Mouse (Mus musculus) intestine, embryonic 16.5 days (tissue): ENCODE data around the gene Dennd2a. TPM values are rescaled to one million over a fixed set of nuclear protein-coding genes. Genes with fewer than 3 reads are reported as not detected.
"Not testable (repeated sequence)": the region's sequence is repeated elsewhere in the genome, so short reads cannot be mapped to it uniquely, and the experiment has no call there.

Experiments used
- ATAC-seq: fragments of 200-750 bp; cut with Nextera tagmentation; 2 replicates; pipeline ENCODE4 v1.8.0; 2017; ENCODE audit warnings: moderate TSS enrichment, moderate library complexity
- H3K27ac ChIP-seq: fragments of 300-500 bp; sonication (generic); 2 replicates; pipeline ENCODE4 v1.5.1; 2014; ENCODE audit warnings: mild to moderate bottlenecking, low read length
- H3K27me3 ChIP-seq: fragments of 300-500 bp; sonication (generic); replicated peaks from 2 replicates; pipeline ENCODE4 v1.6.1; 2014; ENCODE audit warnings: low read length, control low read depth, mixed read lengths; ENCODE audit not compliant: control insufficient read depth, insufficient read depth
- H3K36me3 ChIP-seq: fragments of 300-500 bp; sonication (generic); 2 replicates; pipeline ENCODE4 v1.6.1; 2014; ENCODE audit warnings: low read length, control low read depth; ENCODE audit not compliant: control insufficient read depth, insufficient read depth
- H3K4me1 ChIP-seq: fragments of 300-500 bp; sonication (generic); 2 replicates; pipeline ENCODE4 v1.6.1; 2014; ENCODE audit warnings: low read length, control low read depth, mixed read lengths; ENCODE audit not compliant: control insufficient read depth, insufficient read depth
- H3K4me2 ChIP-seq: fragments of 300-500 bp; sonication (generic); 2 replicates; pipeline ENCODE4 v1.6.1; 2014; ENCODE audit warnings: low read depth, low read length, control low read depth
- H3K4me3 ChIP-seq: fragments of 300-500 bp; sonication (generic); 2 replicates; pipeline ENCODE4 v1.5.1; 2014; ENCODE audit warnings: mild to moderate bottlenecking, low read length
- H3K9ac ChIP-seq: fragments of 300-500 bp; sonication (generic); 2 replicates; pipeline ENCODE4 v1.6.1; 2014; ENCODE audit warnings: low read depth, low read length
- H3K9me3 ChIP-seq: fragments of 300-500 bp; sonication (generic); 2 replicates; pipeline ENCODE4 v1.6.1; 2016; ENCODE audit warnings: low read length, control low read depth; ENCODE audit not compliant: control insufficient read depth
- WGBS: fragments of 180-500 bp; shearing (Covaris S2); extraction: QIAGEN DNeasy Blood & Tissue Kit; methylation state at CpG from one replicate; pipeline ENCODE4 v1.1.7; 2014; 5-methylcytosine and 5-hydroxymethylcytosine counted together
- polyA plus RNA-seq: library from polyadenylated mRNA; unstranded; fragments of >200 nt; fragmentation: Nextera tagmentation; extraction: Ambion mirVana; gene quantifications from 2 replicates; pipeline ENCODE4 v1.2.1, GENCODE M21; 2015

Gene Dennd2a
- polyA plus RNA-seq, 1 experiment from 2014 or later = 6.5 TPM

- WGBS = 69% methylated on average over 3 of the region's 3 CpGs
- no peak overlapping the region for H3K9ac ChIP-seq
- ATAC-seq = no peak
- H3K4me2 ChIP-seq = no peak overlapping the region
- H3K9me3 ChIP-seq = no peaks in the 10 kb centered on the region
- H3K36me3 ChIP-seq = no peaks in the 10 kb centered on the region
- no peak overlapping the region for H3K4me3 ChIP-seq
- H3K4me1 ChIP-seq = peaks cover 11% of the 10 kb centered on the region
- H3K27me3 ChIP-seq = no peaks in the 10 kb centered on the region
- H3K27ac ChIP-seq = no peak overlapping the region
Measured at GRCm38 (mm10) chr6:39451033-39451432, 106.6 kb downstream of the Dennd2a start.

DNA sequence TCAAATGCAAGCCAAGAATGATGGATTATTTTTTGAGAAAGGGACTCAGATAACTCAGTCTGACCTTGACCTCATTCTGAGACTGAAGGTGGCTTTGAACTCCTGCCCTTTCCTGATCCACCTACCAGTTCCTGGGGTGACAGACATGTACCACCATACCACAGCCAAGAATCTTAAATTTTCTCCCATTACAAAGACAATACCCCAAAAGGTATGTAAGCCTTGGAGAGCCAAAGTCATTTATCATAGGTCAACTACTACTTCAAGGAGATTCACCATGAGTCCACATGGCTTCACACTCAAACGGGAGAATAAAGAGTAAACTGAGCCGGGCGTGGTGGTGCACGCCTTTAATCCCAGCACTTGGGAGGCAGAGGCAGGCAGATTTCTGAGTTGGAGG, 107.1 kb downstream of the Dennd2a start:
- H3K4me2 ChIP-seq = no peak overlapping the region
- no peak overlapping the region for H3K27ac ChIP-seq
- H3K36me3 ChIP-seq = no peaks in the 10 kb centered on the region
- no peaks in the 10 kb centered on the region for H3K9me3 ChIP-seq
- H3K4me3 ChIP-seq = no peak overlapping the region
- no peaks in the 10 kb centered on the region for H3K27me3 ChIP-seq
- H3K9ac ChIP-seq = no peak overlapping the region
- peaks cover 7% of the 10 kb centered on the region for H3K4me1 ChIP-seq
- 87% methylated on average over 4 of the region's 4 CpGs for WGBS
- ATAC-seq = no peak

DNA sequence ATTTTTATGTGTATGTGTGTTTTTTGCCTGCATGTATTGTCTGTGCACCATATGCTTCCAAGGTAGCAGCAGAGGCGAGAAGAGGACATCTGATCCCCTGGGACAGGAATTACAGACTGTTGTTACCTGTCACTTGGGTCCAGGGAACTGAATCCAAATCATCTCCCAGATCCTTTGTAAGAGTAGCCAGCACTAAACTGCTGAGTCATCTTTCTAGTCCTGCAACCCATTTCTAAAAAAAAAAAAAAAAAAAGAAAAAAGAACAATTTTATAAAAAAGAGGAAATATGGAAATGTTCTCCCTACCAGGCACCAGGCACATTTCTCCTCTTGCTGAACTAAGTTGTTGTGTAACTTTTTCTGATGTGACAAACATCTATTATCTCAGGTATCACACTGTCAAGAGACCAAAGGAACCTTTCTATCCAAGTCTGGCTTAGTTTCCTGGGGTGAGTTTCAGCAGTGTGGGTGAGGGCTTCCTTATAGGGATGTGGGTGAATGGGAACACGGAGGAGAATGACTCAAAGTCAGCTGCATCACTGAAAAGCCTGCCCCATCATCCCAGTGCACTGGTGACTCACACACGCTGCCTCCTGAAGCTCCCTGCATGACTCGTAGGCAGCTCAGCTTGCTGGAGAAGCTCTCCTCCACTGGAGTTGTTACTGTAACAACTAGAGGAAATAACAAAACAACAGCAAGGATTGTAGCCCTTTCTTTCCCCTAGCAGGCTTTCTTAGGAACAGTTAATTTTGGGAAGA, 110.1 kb downstream of the Dennd2a start:
- H3K36me3 ChIP-seq = no peaks in the 10 kb centered on the region
- H3K27ac ChIP-seq = no peak overlapping the region
- H3K4me1 ChIP-seq = no peaks in the 10 kb centered on the region
- H3K9ac ChIP-seq = no peak overlapping the region
- H3K4me2 ChIP-seq = no peak overlapping the region
- 50% methylated on average over 4 of the region's 4 CpGs for WGBS
- no peak overlapping the region for H3K4me3 ChIP-seq
- ATAC-seq = no peak
- H3K9me3 ChIP-seq = no peaks in the 10 kb centered on the region
- no peaks in the 10 kb centered on the region for H3K27me3 ChIP-seq

- H3K4me1 ChIP-seq = no peaks in the 10 kb centered on the region
- H3K4me3 ChIP-seq = no peak overlapping the region
- no peak overlapping the region for H3K27ac ChIP-seq
- no peak overlapping the region for H3K9ac ChIP-seq
- 21% methylated on average over 19 of the region's 19 CpGs for WGBS
- no peaks in the 10 kb centered on the region for H3K9me3 ChIP-seq
- H3K27me3 ChIP-seq = no peaks in the 10 kb centered on the region
- no peak for ATAC-seq
- no peaks in the 10 kb centered on the region for H3K36me3 ChIP-seq
- no peak overlapping the region for H3K4me2 ChIP-seq
Measured at GRCm38 (mm10) chr6:39445801-39446572, 111.7 kb downstream of the Dennd2a start.

GRCm38 (mm10) chr6:39442786-39443287, 114.8 kb downstream of the Dennd2a start:
- no peak overlapping the region for H3K4me2 ChIP-seq
- no peak overlapping the region for H3K9ac ChIP-seq
- H3K9me3 ChIP-seq = no peaks in the 10 kb centered on the region
- H3K4me1 ChIP-seq = no peaks in the 10 kb centered on the region
- no peak for ATAC-seq
- H3K27me3 ChIP-seq = no peaks in the 10 kb centered on the region
- H3K36me3 ChIP-seq = no peaks in the 10 kb centered on the region
- no peak overlapping the region for H3K4me3 ChIP-seq
- no peak overlapping the region for H3K27ac ChIP-seq

GRCm38 (mm10) chr6:39440207-39440606, 117.5 kb downstream of the Dennd2a start:
- Histone ChIP-seq H3K4me3 (no peak overlapping the region), H3K36me3 (no peaks in the 10 kb centered on the region), H3K9me3 (no peaks in the 10 kb centered on the region), H3K4me1 (no peaks in the 10 kb centered on the region; the same call in 1 of the 2 replicates), H3K27me3 (no peaks in the 10 kb centered on the region), H3K9ac (no peak overlapping the region), H3K27ac (no peak overlapping the region), H3K4me2 (no peak overlapping the region)
- ATAC-seq = no peak

DNA sequence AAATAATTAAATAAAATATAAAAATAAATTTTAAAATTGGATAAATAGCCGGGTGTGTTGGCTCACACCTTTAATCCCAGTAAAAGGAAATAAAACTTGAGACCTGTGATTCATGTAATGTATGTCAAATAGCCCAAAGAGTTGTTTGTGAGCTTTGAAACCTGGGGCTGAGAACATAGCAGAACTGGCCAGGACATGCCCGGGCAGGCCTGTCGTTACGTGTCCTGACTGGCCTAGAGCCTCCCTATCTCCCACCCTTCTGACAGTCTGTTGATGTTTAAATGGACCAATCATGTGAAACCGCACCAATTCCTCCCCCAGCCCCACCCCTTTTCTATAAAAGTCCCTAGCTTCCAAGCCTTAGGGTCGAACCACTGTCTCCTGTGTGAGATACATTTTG, 120.1 kb downstream of the Dennd2a start:
- not testable (repeated sequence) for H3K4me2 ChIP-seq, ATAC-seq
- WGBS = 93% methylated on average over 6 of the region's 6 CpGs

DNA sequence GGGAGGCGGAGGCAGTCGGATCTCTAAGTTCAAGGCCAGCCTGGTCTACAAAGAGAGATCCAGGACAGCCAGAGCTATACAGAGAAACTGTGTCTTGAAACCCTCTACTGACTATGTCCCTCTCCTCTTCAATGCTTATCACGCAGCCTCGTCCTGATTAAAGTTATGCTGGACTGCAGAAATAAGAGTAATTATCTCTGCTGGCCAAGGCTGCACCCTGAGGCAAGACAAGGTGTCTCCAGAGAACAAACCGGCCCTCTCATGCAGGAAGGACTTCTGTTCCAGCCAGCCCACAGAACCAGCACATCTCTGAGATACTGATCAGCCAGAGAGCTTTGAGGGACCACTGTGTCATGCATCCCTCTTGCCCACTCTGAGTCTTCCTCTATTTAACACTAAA, 121.8 kb downstream of the Dennd2a start:
- no peak for ATAC-seq
- Histone ChIP-seq H3K36me3 (no peaks in the 10 kb centered on the region), H3K27ac (no peak overlapping the region), H3K27me3 (no peaks in the 10 kb centered on the region), H3K9me3 (no peaks in the 10 kb centered on the region), H3K4me3 (no peak overlapping the region), H3K9ac (0 out of 2 replicates have a peak overlapping the region, but pooled peaks have one; percentile 10), H3K4me2 (no peak overlapping the region), H3K4me1 (peaks cover 3% of the 10 kb centered on the region; the same call in 1 of the 2 replicates)
- WGBS = 86% methylated on average over 5 of the region's 5 CpGs

More for the DNA sequence above, 120.1 kb downstream of the Dennd2a start:
- not testable (repeated sequence) for H3K9ac ChIP-seq, H3K36me3 ChIP-seq, H3K9me3 ChIP-seq, H3K27me3 ChIP-seq, H3K4me1 ChIP-seq, H3K4me3 ChIP-seq, H3K27ac ChIP-seq

GRCm38 (mm10) chr6:39434886-39435492, 122.7 kb downstream of the Dennd2a start:
- Histone ChIP-seq H3K9me3 (no peaks in the 10 kb centered on the region), H3K4me3 (no peak overlapping the region), H3K9ac (no peak overlapping the region), H3K36me3 (no peaks in the 10 kb centered on the region), H3K27me3 (no peaks in the 10 kb centered on the region), H3K4me2 (no peak overlapping the region), H3K4me1 (peaks cover 3% of the 10 kb centered on the region; the same call in 1 of the 2 replicates), H3K27ac (0 out of 2 replicates have a peak overlapping the region, but pooled peaks have one; percentile 24)
- 79% methylated on average over 2 of the region's 2 CpGs for WGBS
- no peak; the same call in 1 of the 2 replicates for ATAC-seq
